Mouse (Mus musculus) thymus, postnatal 25 days (tissue): ENCODE measurements at regions not wholly inside any gene's neighbourhood (a gene's known extent, or its start where the extent isn't known, plus 50 kb on each side); places are given as distances from the start of the nearest gene placed in this dataset.
A peak's percentile ranks its signal among the peaks of the same experiment; 100 is the strongest.

ENCODE experiments used
- DNase-seq: peaks from one replicate; pipeline ENCODE4 v3.0.0; 2022

- DNase-seq = no peak
Measured at GRCm38 (mm10) chr1:151045334-151045733, 52.1 kb upstream of the Hmcn1 start.

DNA sequence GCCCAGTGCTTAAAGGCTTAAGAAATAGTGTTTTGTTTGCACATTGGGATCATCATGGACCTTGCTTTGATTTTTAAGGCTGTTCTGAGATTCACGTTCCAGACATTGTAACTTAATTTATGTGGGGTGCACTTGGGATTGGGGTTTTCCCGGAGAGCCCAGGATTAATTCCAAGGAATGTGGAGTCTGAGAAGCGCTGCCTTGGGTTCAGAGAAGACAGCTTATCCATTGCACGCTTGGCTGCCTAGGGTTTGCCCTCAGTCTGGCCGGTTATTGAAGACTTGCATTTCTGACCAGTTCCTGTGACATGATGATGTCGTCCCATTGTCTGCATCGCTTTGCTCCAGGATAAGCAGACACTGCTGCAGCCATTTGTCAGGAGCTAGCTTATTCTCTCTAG is 53.4 kb upstream of the Hmcn1 start:
- no peak for DNase-seq

- DNase-seq = no peak
Measured at GRCm38 (mm10) chr1:151049726-151050506, 56.7 kb upstream of the Hmcn1 start.

DNA sequence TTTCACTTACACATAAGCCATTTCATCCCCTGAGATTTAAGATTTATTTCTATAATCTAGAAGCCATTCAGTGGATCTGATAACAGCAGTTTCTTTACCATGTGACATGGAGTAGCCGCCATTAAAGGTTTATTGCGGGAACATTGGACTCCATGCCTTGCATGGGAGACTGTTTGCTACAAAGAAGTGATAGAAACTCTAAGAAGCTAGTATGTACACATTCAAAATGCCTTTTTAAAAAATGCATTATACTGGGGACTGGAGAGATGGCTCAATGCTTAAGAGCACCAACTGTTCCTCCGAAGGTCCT is 57.2 kb upstream of the Hmcn1 start:
- DNase-seq = no peak

GRCm38 (mm10) chr1:151053268-151053667 is 60.0 kb upstream of the Hmcn1 start:
- DNase-seq = no peak

- no peak for DNase-seq
Measured at GRCm38 (mm10) chr1:151055396-151055795, 62.2 kb upstream of the Hmcn1 start.

GRCm38 (mm10) chr1:151059546-151060136 is 66.4 kb upstream of the Hmcn1 start:
- no peak for DNase-seq

DNA sequence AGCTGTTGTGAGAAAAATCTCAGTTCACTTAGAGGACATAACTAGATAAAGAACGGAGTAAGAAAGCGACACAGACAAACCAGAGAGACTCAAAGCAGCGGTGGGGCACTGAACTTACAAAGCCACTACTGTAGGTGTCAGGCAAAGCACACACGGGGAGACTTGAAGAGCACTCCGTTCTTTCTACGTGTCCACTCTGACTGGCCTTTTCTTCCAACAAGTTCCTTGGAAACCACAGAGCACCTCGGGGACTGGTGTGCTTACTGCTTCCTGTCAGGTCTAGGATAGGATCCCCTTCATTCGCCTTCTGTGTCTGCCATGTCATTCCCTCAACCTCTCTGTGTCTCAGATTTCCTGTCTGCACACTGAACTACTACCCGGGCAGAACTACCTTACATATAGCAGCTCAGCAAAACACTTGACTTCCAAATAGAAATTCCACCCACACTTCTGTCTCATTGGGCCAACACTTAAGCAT is 71.9 kb upstream of the Hmcn1 start:
- no peak for DNase-seq

GRCm38 (mm10) chr1:151066379-151067128 is 73.3 kb upstream of the Hmcn1 start:
- no peak for DNase-seq

- DNase-seq = peak; percentile 28
Measured at GRCm38 (mm10) chr1:151074508-151075314, 81.5 kb upstream of the Hmcn1 start.

DNA sequence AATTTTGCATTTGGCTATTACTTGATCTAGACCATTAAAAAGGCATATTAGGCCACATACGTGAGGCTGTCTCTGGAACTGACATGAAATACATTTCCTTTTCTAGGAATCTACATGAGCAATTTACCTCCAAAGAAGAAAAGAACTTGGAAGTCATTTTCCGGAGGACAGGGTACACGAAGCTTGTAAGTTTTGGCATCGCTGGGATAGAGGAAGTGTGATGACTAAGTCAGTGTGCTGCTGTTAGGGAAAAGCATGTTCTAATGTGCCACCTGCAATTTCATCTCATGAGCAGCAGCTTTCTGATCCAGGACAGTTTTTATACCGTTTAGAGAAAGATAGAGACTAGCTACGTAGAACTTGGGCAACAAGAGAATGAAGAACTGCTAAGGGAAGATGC is 82.3 kb upstream of the Hmcn1 start:
- no peak for DNase-seq

DNA sequence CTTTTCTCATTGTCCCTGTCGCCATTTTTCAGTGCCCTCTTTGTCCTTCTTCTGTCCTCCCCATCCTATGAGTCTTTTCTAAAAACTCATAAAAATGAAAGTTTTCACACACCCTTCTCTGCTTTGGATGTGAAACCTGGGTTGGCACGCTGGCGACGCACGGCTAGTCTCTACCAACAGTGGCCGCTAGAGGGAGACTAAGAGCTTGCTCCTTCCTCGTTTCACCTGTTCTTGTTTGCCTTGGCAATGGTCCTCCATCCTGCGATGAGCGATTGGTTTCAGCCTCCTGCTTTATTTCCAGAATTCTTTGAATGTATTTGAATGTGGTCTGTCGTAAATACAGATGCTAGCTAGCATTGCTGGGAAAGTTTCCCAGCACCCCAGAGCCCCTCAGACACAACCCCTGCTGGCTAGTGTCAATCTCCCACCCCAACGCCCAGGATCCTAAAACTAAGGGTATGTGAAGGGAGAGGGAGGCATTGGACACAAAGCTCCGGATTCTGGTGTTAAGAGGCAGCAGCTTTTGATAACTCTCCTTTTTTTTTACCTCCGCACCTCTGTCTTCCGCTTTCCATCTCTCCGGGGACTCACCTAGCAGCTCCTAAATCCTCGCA is 85.8 kb upstream of the Hmcn1 start:
- DNase-seq = peak; percentile 82

DNA sequence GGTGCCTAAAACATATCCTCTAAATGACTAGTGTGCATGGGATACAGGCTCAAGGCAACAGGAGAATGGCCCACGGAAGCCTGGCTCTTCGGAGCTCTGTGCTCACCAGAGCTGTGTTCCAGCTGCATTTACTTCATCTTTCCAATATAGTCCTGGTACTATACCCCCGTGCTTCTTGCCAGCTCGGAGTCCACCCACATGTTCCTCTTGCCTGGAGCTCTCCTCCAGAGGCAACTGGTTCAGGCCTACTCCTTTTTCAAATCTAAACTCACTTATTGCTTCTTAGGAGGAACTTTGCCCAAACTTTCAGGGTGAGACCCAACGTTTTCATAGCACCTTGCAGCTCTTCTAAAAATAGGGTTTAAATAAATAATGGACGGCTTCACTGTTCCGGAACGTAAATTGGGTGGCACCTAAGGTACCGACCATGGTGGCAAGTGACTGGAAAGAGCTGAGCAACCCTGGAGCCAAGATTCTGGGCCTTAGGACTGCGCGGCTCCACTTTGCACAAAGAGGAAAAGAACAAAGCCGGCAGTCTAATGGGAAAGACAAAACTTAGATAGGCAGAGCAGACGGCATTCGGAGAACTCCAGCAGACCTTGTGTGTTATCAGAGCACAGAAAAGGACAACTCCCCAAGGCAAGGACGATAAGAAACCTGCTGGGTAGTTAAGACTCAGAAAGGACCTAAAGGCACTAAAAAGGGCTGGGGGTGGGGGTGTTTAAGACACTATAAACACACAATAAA is 86.6 kb upstream of the Hmcn1 start:
- DNase-seq = no peak

- DNase-seq = no peak
Measured at GRCm38 (mm10) chr1:151080510-151080980, 87.3 kb upstream of the Hmcn1 start.

GRCm38 (mm10) chr1:151082510-151083033 is 89.3 kb upstream of the Hmcn1 start:
- DNase-seq = no peak

DNA sequence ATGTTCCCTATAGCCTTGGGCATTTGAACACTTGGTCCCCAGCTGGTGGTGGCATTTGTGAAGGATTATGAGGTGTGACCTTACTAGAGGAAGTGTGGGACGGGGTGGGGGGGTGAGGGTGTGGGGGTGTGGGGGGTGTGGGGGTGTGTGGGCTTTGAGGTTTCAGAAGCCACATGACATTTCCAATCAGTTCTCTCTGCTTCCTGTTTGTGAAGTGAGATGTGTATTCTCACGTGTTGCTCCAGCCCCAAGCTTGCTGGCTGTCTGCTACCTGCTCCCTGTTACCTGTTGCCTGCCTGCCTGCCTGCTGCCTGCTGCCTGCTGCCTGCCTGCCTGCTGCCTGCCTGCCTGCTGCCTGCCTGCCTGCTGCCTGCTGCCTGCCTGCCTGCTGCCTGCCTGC is 90.6 kb upstream of the Hmcn1 start:
- DNase-seq = no peak

GRCm38 (mm10) chr1:151086111-151086859 is 93.0 kb upstream of the Hmcn1 start:
- no peak for DNase-seq

GRCm38 (mm10) chr1:151087151-151087660 is 94.0 kb upstream of the Hmcn1 start:
- DNase-seq = no peak

DNA sequence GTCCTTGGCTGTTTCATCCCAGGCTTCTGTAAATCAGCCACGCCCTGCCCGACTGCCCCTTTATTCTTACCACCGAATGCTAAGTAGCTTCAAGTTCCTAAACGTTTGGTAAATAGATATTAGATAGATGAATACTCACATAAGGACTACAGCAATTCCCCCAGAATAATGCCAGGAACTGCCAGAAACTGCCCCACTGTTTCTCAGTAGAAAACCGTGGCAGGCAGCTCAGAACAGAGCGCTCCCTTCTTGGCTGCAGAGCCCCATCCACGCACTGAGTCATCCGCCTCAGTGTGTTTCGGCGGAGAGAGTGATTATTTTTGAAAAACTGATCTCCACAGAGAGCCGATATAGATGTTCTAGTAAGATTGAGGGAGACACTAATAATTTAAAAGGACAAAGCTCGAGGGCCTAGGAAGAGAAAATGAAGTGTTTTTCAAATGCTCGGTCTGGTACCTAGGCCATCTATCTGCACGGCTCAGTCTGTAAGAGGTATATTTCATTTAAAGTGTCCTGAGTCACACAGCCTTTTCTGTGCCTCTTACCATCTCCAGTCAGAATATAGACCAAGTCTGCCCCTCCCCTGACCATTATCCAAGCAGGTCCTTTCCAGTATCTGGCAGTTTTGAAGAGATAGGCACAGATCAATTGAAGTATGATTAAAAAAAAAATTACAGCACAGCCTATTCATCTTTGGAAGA is 94.4 kb upstream of the Gm47985 start:
- no peak for DNase-seq
